Mouse (Mus musculus) embryonic facial prominence, embryonic 15.5 days (tissue): ENCODE measurements around the gene Cry2. TPM values are rescaled to one million over a fixed set of nuclear protein-coding genes. Genes with fewer than 3 reads are reported as not detected.

ENCODE experiments used
- ATAC-seq: fragments of 200-750 bp; cut with Nextera tagmentation; 2 replicates; pipeline ENCODE4 v1.8.0; 2017; ENCODE audit warnings: low read depth, moderate TSS enrichment; ENCODE audit not compliant: insufficient number of reproducible peaks, low FRiP score, low TSS enrichment
- H3K27ac ChIP-seq: fragments of 300-500 bp; sonication (generic); replicated peaks from 2 replicates; pipeline ENCODE4 v1.5.1; 2015; ENCODE audit warnings: mild to moderate bottlenecking, inconsistent platforms
- H3K27me3 ChIP-seq: fragments of 300-500 bp; sonication (generic); 2 replicates; pipeline ENCODE4 v1.6.1; 2015; ENCODE audit warnings: inconsistent platforms
- H3K36me3 ChIP-seq: fragments of 300-500 bp; sonication (generic); 2 replicates; pipeline ENCODE4 v1.6.1; 2015; ENCODE audit warnings: mild to moderate bottlenecking, inconsistent platforms
- H3K4me1 ChIP-seq: fragments of 300-500 bp; sonication (generic); 2 replicates; pipeline ENCODE4 v1.6.1; 2015; ENCODE audit warnings: inconsistent platforms
- H3K4me2 ChIP-seq: fragments of 300-500 bp; sonication (generic); replicated peaks from 2 replicates; pipeline ENCODE4 v1.6.1; 2015; ENCODE audit warnings: mild to moderate bottlenecking, inconsistent platforms
- H3K4me3 ChIP-seq: fragments of 300-500 bp; sonication (generic); replicated peaks from 2 replicates; pipeline ENCODE4 v1.5.1; 2015; ENCODE audit warnings: mild to moderate bottlenecking, inconsistent platforms
- H3K9ac ChIP-seq: fragments of 300-500 bp; sonication (generic); 2 replicates; pipeline ENCODE4 v1.6.1; 2015; ENCODE audit warnings: inconsistent platforms
- H3K9me3 ChIP-seq: fragments of 300-500 bp; sonication (generic); replicated peaks from 2 replicates; pipeline ENCODE4 v1.6.1; 2016; ENCODE audit warnings: inconsistent platforms
- WGBS: fragments of 180-500 bp; shearing (Covaris S2); methylation state at CpG from one replicate; pipeline ENCODE4 v1.1.7; 2015; 5-methylcytosine and 5-hydroxymethylcytosine counted together
- polyA plus RNA-seq: library from polyadenylated mRNA; unstranded; fragments of >200 nt; fragmentation: Nextera tagmentation; extraction: Ambion mirVana; gene quantifications from 2 replicates; pipeline ENCODE4 v1.2.1, GENCODE M21; 2015

The Cry2 gene
- polyA plus RNA-seq, 1 experiment from 2014 or later: 33.9 TPM

DNA sequence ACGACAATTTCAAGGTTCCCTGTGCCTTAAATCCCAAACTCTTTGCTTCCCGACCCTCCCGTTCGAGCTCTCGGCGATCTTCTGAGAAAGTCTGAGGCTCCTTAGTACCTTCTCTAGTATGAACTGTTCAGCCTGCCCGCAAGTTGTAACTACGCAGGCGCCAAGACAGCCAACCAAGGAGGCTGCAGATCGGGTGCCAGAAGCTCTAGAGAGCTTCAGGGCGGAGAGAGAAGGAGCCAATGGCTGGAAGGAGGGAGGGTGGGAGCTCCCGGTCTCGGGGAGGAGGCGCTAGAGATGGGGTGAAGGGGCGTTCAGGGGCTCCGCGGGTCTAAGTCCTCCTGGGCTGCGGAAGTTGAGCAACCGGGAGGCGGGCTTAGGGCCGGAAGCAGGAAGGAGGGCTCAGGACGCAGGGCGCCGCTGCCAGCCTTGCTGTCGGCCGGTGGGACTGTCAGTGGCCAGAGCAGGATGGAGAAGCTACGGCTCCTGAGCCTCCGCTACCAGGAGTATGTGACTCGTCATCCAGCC lies 58.7 kb downstream of the Cry2 start:
- Histone ChIP-seq H3K27ac (peak overlapping the region; percentile 96), H3K9me3 (no peaks in the 10 kb centered on the region), H3K4me1 (peaks cover 49% of the 10 kb centered on the region), H3K9ac (peak overlapping the region; percentile 70), H3K36me3 (peaks cover 30% of the 10 kb centered on the region), H3K4me2 (peak overlapping the region; percentile 90), H3K27me3 (peaks cover 21% of the 10 kb centered on the region), H3K4me3 (peak overlapping the region; percentile 81)
- ATAC-seq: peak; percentile 95
- WGBS: 0% methylated on average over 29 of the region's 29 CpGs

DNA sequence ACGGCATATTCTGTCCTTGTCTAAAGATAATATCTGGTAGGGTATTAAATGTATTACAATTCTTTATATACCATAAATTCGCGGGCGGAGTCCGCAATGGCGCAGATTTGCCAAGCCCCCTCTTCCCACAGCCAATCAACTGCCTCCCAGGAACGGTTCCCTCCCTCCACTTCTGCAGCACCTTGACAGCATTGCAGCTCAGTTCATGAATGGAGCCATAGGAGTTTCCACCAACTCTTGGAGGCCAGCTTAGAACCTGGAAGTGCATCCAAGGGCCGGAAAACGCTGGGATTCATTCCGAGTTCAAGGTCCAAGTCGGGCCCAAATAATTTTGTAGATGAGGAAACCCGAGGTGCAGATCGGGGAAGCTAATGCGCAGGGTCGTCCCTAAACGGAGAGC lies 59.3 kb downstream of the Cry2 start, which contains the start of the genes Pex16 and Large2:
Pex16 (plus strand) TSS at position 163 of the 400 bp plus-strand sequence.
Large2 (minus strand) TSS at position 356 of the 400 bp plus-strand sequence.
- Histone ChIP-seq H3K4me2 (peak within 1 kb of the TSS; percentile 90), H3K27me3 (peaks cover 24% of the 10 kb centered on the region), H3K9ac (peak within 1 kb of the TSS; percentile 70), H3K36me3 (peaks cover 24% of the 10 kb centered on the region), H3K27ac (peak within 1 kb of the TSS; percentile 96), H3K4me1 (peaks cover 50% of the 10 kb centered on the region), H3K9me3 (no peaks in the 10 kb centered on the region), H3K4me3 (peak within 1 kb of the TSS; percentile 81)
- ATAC-seq: no peak
- 2% methylated on average over 16 of the region's 16 CpGs for WGBS

DNA sequence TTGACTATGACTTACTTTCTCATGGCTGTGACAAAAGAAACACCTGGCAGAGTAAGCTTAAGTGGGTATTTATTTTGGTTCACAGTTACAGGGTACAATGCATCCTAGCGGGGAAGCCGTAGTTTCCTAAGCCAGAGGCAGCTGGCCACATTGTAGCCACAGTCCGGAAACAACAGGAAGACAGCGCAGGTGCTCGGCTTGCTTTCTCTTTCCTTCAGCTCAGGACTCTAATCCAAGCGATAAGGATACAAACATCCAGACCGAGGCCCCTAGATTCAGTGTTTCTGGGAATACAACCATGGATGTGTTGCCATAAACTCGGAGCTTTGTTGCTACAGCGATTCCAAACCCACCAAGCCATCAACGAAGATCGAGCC lies 60.4 kb downstream of the Cry2 start:
- H3K4me3 ChIP-seq: no peak overlapping the region
- peaks cover 50% of the 10 kb centered on the region for H3K4me1 ChIP-seq
- 78% methylated on average over 11 of the region's 11 CpGs for WGBS
- H3K9ac ChIP-seq: no peak overlapping the region
- H3K9me3 ChIP-seq: no peaks in the 10 kb centered on the region
- peak overlapping the region; percentile 96 for H3K27ac ChIP-seq
- no peak for ATAC-seq
- no peak overlapping the region for H3K4me2 ChIP-seq
- H3K27me3 ChIP-seq: peaks cover 30% of the 10 kb centered on the region
- H3K36me3 ChIP-seq: peaks cover 13% of the 10 kb centered on the region

DNA sequence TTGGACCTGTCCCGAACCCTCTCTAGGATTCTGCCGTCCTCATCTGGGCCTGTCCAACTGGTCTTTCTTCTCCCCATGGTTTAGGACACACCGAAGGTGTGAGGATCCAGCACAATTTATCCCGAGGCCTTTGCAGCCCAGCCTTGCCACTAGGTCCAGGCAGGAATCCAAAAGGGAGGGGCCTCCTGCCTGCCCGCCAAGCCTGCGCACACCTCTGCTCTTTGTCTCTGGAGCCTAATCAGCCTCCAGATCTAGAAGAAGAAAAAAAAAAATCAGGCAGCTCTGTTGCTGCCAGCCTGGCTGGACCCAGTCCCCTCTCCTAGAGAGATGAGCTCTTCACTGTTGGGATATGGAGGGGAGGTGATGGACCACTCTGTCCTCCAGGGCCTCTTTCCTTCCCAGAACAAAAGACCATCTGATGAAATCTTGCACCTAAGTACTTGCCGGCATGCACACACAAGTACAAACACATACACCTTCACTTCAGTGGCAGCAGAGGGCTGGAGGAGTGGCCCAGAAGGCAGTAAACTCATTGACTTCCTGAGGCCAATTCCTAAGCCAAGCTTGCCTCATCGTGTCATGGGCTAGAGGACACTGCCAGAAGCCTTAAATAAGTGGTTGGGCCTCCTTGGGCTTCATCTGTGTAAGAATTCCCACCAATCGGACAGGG lies 60.9 kb downstream of the Cry2 start:
- Histone ChIP-seq H3K36me3 (peaks cover 8% of the 10 kb centered on the region; the same call in 1 of the 2 replicates), H3K27ac (peak overlapping the region; percentile 96), H3K4me2 (no peak overlapping the region), H3K9me3 (no peaks in the 10 kb centered on the region), H3K4me3 (no peak overlapping the region), H3K9ac (no peak overlapping the region), H3K27me3 (peaks cover 30% of the 10 kb centered on the region), H3K4me1 (peaks cover 50% of the 10 kb centered on the region)
- WGBS: 32% methylated on average over 9 of the region's 9 CpGs
- ATAC-seq: no peak

DNA sequence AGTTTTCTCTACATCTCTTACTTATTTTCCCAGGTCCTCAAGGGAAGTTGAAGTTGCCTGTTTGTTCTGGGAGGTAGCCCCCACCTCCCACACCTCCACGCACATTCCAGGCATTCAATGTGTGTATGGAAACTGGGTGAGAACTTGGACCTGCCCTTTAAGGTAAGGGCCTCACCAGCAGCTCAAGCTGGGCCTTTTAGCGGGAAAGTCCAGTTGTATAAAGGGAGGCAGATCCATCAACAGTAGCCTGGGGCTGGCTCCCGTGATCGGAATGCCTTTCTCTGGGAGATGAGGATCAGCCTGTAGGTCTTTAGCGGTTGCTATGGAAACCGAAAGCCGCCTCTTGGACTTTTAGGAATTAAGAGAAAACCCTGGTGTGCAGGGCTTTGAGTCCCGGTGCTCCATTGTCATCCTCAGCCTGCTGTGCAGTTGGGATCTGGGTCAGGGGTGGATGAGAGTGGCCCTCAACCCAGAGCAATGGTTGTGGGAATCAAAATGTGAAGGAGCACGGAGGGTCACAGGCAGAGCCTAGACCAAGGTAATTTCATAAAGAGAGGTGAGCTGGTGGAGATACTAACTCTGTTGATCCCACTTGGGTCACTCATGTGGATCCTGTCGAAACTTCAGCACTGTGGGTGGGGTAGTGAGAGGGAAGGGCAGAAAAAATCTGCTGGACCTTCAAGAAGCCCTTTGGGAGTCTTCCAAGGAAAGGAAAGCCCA lies 61.7 kb downstream of the Cry2 start:
- no peaks in the 10 kb centered on the region for H3K9me3 ChIP-seq
- peaks cover 50% of the 10 kb centered on the region for H3K4me1 ChIP-seq
- 0 out of 2 replicates have a peak overlapping the region, but pooled peaks have one; percentile 78 for H3K4me2 ChIP-seq
- peaks cover 30% of the 10 kb centered on the region for H3K27me3 ChIP-seq
- no peak for ATAC-seq
- H3K9ac ChIP-seq: no peak overlapping the region
- 17% methylated on average over 10 of the region's 10 CpGs for WGBS
- H3K4me3 ChIP-seq: no peak overlapping the region
- no peaks in the 10 kb centered on the region for H3K36me3 ChIP-seq
- peak overlapping the region; percentile 96 for H3K27ac ChIP-seq

DNA sequence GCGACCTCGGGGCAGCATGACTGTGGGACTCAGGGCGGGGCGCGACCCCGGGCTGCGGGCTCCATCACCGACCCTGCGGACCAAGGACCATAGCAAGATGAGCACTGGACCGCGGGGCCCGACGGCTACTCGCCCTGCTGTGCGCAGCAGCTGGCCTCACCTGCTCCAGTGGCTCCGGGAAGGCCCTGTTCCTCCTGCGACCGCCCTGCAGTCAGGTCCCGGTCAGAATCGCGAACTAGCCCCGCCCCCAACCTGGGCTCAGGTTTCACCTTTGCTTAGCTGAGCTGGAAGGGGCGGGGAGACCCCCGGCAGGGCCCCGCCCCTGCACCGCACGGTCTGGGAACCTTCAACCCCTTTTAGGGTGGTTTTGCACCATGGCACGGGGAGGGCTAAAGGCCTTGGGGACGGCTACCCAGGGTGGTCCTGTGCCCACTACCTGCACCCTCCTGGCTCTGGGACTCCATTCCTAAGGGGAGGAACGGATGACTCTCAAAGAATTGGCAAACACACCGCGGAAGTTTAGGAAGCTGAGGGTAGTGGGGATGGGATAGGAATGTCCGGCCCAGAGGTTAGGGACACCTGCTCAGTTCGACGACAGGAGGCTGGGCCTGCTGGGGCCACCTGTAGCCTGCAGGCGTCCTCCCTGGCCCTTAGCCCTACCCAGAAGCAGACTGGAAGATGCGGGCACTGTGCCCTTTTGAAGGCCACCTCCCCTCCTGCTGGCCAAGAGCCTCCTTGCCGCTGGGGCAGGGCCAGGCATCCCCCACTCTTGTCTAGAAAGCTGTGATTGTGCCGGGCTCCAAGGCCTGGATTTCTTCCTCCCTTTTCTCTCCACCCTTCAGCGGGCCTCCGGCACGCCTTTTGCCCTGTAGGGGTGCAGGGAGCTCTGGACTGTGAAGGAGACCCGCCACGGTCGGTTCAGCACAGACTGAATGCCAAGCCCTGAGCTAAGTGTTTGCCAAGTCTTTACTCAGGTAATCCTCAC lies 62.7 kb downstream of the Cry2 start:
- no peaks in the 10 kb centered on the region for H3K36me3 ChIP-seq
- peak overlapping the region; percentile 96 for H3K27ac ChIP-seq
- WGBS: 2% methylated on average over 45 of the region's 45 CpGs
- no peak; the same call in 1 of the 2 replicates for ATAC-seq
- peaks cover 30% of the 10 kb centered on the region for H3K27me3 ChIP-seq
- peak overlapping the region; percentile 78 for H3K4me2 ChIP-seq
- no peaks in the 10 kb centered on the region for H3K9me3 ChIP-seq
- peak overlapping the region; percentile 48 for H3K4me3 ChIP-seq
- H3K4me1 ChIP-seq: peaks cover 46% of the 10 kb centered on the region
- peak overlapping the region; percentile 50 for H3K9ac ChIP-seq

DNA sequence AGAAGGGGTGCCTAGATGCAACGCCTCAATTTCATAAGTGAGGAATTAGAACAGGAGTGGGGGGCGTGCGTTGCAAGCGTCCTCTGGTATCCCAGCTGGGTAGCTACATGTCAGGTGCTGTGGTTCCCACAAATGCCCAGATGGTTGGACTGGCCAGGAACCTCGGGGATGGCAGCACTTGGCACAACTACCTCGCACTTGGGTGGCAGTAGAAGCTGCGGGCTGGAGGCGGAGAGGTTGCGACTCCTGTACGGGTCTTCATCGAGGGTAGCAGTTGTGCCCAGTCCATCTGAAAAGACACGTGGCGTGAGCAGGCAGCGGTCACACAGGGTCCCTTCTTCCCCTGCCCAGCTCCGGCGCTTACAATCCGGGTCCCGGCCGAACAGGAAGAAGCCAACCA lies 63.5 kb downstream of the Cry2 start:
- Histone ChIP-seq H3K4me2 (peak overlapping the region; percentile 78), H3K9ac (peak overlapping the region; percentile 50), H3K4me1 (peaks cover 40% of the 10 kb centered on the region), H3K4me3 (peak overlapping the region; percentile 48), H3K36me3 (no peaks in the 10 kb centered on the region), H3K9me3 (no peaks in the 10 kb centered on the region), H3K27ac (0 out of 2 replicates have a peak overlapping the region, but pooled peaks have one; percentile 96), H3K27me3 (peaks cover 30% of the 10 kb centered on the region)
- no peak for ATAC-seq
- 9% methylated on average over 15 of the region's 19 CpGs for WGBS

DNA sequence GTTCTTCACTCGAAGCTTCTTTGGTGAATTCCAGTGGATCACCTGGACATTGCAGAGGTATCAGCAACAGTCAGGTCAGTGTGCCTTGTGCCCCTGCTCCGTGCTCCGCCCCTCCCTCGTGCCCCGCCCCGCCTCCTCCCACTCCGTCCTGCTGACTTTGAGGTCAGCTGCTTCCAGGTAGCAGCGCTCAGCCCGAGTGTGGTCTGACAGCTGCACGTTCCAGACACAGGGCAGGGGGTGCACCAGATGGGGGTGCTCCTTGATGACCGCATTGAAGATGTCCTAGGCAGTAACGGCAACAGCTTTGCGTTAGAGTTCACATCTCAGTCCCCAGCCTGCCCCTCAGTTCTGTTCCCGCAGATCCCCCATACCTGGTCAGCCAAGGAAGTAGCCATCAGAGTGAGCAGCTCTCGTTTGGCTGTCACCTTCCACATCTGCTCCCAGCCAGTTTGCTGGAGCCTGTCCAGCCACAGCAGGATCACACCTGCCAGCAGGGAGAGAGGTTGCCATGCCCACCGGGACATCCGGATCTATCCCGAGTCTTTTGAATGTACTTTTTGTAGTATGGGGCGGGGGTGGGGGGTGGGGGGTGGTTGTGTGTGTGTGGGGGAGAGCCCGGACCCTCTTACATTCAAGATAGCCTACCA lies 66.3 kb downstream of the Cry2 start:
- Histone ChIP-seq H3K9me3 (no peaks in the 10 kb centered on the region), H3K9ac (no peak overlapping the region), H3K36me3 (peaks cover 25% of the 10 kb centered on the region), H3K4me2 (no peak overlapping the region), H3K27ac (no peak overlapping the region), H3K4me3 (no peak overlapping the region), H3K27me3 (peaks cover 30% of the 10 kb centered on the region), H3K4me1 (peaks cover 31% of the 10 kb centered on the region)
- WGBS: 38% methylated on average over 20 of the region's 20 CpGs
- ATAC-seq: no peak

DNA sequence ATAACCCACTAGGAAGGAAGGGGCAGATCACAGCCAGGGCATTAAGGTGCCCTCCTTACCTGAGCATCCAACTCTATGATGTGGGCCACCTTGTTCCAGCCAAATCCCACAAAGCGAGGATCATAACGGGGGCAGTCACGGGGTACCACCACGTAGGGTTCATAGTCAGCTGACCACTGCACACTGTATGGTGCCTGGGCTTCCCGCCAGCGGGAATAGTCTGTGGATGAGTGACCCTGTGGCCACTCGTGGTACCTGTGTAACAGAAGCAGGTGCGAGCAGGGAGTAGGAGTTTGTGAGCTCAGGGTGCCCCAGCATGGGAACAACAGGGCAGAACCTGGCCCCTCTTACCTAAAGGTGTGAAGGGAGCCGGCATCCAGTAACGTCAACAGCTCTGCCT lies 68.3 kb downstream of the Cry2 start:
- WGBS: 92% methylated on average over 10 of the region's 10 CpGs
- no peak overlapping the region for H3K9ac ChIP-seq
- H3K4me2 ChIP-seq: no peak overlapping the region
- H3K9me3 ChIP-seq: no peaks in the 10 kb centered on the region
- H3K27ac ChIP-seq: no peak overlapping the region
- H3K36me3 ChIP-seq: peaks cover 35% of the 10 kb centered on the region
- H3K27me3 ChIP-seq: peaks cover 14% of the 10 kb centered on the region
- H3K4me1 ChIP-seq: peaks cover 21% of the 10 kb centered on the region
- no peak overlapping the region for H3K4me3 ChIP-seq
- ATAC-seq: no peak

DNA sequence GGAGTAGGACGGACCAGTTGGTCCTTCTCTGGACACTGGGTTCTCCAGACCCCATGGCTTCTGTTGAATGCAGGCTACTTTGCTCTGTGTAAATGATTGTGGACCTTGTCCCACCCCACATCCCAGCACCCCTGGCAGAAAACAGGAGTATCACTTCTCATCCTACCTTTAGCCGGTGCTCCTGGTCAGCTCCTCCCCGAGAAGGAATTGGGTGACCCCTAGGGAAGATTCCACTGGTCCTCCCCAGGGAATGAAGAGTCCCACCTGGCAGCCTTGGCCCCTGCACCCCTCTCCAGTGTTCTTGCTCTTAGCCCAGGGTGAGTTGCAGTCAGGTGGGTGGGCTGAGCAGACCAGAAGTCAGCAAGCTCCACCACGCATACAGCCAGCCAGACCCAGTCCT lies 69.8 kb downstream of the Cry2 start:
- 86% methylated on average over 4 of the region's 4 CpGs for WGBS
- peaks cover 17% of the 10 kb centered on the region; the same call in 1 of the 2 replicates for H3K4me1 ChIP-seq
- H3K36me3 ChIP-seq: peaks cover 48% of the 10 kb centered on the region

More for the DNA sequence above, 69.8 kb downstream of the Cry2 start:
- Histone ChIP-seq H3K27ac (no peak overlapping the region), H3K4me2 (no peak overlapping the region), H3K9me3 (no peaks in the 10 kb centered on the region), H3K27me3 (peaks cover 2% of the 10 kb centered on the region), H3K9ac (no peak overlapping the region), H3K4me3 (no peak overlapping the region)
- ATAC-seq: no peak
